Mouse (Mus musculus): ENCODE results near the gene Lyz2. TPM values are rescaled to one million over a fixed set of nuclear protein-coding genes. Genes with fewer than 3 reads are reported as not detected.
"Not testable (repeated sequence)": the region's sequence is repeated elsewhere in the genome, so short reads cannot be mapped to it uniquely, and the experiment has no call there.

Gene Lyz2
- total and polyA plus RNA-seq, 2 experiments from 2014 or later, result 10.2 to 25.6 TPM

DNA sequence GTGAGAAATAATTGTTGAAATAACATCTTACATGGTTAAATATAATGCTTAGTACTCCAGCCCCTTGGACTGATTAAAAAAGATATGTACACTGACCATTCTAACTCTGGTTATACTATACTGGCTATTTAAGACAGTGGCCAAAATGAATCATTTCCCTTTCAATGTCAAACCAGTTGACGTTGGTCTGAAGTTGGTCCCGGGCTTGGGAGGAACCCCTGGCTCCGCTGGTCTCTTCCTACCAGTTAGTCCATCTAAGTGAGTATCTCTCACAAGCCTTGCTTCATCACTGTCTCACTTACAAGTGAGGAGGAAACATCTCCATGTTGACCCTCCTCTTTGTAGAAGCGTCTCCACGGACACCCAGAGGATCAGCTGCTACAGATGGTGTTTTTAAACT, 22.2 kb upstream of the Lyz2 start:
- H3K4me3 ChIP-seq (ENCODE audit: low read depth, low read length), result no peak overlapping the region
- no peaks in the 10 kb centered on the region for H3K36me3 ChIP-seq (ENCODE audit: insufficient read depth)
- no peak for DNase-seq
- H3K4me1 ChIP-seq (ENCODE audit: insufficient read depth), result no peaks in the 10 kb centered on the region
- H3K4me2 ChIP-seq (ENCODE audit: low read depth), result no peak overlapping the region
- TF ChIP-seq CTCF (IDR thresholded peaks at IDR 0.05; ENCODE audit: low read depth), result no peak
- WGBS, result 90% methylated on average over 5 of the region's 5 CpGs
- no peak for ATAC-seq
- no peak overlapping the region for H3K27ac ChIP-seq (ENCODE audit: low read depth, low read length)
- no peaks in the 10 kb centered on the region for H3K9me3 ChIP-seq (ENCODE audit: low read length)
- H3K27me3 ChIP-seq (ENCODE audit: insufficient read depth, low read length), result no peaks in the 10 kb centered on the region
- H3K9ac ChIP-seq, result no peak overlapping the region

DNA sequence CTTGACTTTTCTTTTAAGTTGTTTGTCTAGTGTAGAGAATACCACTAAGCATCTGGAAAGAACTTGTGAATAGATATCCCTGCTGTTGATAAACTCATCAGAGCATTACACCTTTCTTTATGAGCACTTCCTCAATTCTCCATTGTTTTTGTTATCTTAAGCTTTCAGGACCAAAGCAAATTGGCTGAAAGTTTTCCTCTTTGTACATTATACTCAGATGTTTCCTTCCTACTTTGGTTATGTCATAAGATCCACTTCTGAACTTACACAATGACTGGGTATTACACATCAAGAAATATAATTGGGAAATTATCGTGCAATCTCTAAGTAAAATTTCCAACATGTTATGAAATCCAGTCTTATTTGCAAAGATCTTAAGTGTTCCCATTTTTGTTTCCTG, 19.6 kb upstream of the Lyz2 start:
- Histone ChIP-seq H3K27me3 (ENCODE audit: insufficient read depth, low read length) (no peaks in the 10 kb centered on the region), H3K4me1 (ENCODE audit: insufficient read depth) (no peaks in the 10 kb centered on the region), H3K36me3 (ENCODE audit: insufficient read depth) (no peaks in the 10 kb centered on the region), H3K4me3 (ENCODE audit: low read depth, low read length) (no peak overlapping the region), H3K9ac (no peak overlapping the region), H3K9me3 (ENCODE audit: low read length) (no peaks in the 10 kb centered on the region), H3K27ac (ENCODE audit: low read depth, low read length) (no peak overlapping the region), H3K4me2 (ENCODE audit: low read depth) (no peak overlapping the region)
- no peak for TF ChIP-seq CTCF (IDR thresholded peaks at IDR 0.05; ENCODE audit: low read depth)
- ATAC-seq, result no peak
- WGBS, result 96% methylated on average over 1 of the region's 1 CpGs
- no peak for DNase-seq

DNA sequence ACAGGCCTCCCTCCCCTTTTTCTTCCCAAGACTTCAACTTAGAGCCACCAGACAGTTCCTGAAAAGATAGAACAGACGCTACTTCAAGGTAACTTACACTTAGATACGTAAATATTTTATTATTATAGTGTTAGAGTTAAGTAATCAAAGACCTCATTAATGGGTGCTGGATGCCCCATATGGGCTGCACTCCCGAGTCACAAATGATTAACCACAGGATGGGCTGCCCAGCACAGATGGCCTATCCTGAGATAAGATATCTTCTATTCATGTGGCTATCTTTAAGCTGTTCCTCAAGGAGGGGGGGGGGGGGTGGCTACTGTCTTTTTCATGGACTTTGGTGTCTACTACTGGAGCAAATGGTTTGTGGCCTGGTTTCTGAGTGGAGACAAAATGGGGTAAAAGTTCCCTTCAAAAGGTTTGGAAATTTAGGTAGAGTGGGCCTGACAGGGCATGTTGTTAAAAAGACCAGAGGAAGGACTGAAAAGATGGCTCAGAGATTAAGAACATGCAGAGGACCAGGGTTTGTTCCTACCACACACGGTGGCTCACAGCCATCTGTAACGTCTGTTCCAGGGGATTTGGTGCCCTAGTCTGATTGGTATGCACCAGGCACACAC, 17.9 kb upstream of the Lyz2 start:
- H3K9ac ChIP-seq, result no peak overlapping the region
- H3K4me3 ChIP-seq (ENCODE audit: low read depth, low read length), result no peak overlapping the region
- 83% methylated on average over 5 of the region's 5 CpGs for WGBS
- no peaks in the 10 kb centered on the region for H3K9me3 ChIP-seq (ENCODE audit: low read length)
- TF ChIP-seq CTCF (IDR thresholded peaks at IDR 0.05; ENCODE audit: low read depth), result no peak
- ATAC-seq (no peak), DNase-seq (no peak)
- no peaks in the 10 kb centered on the region for H3K36me3 ChIP-seq (ENCODE audit: insufficient read depth)
- no peaks in the 10 kb centered on the region for H3K27me3 ChIP-seq (ENCODE audit: insufficient read depth, low read length)
- H3K4me2 ChIP-seq (ENCODE audit: low read depth), result no peak overlapping the region
- H3K27ac ChIP-seq (ENCODE audit: low read depth, low read length), result no peak overlapping the region
- no peaks in the 10 kb centered on the region for H3K4me1 ChIP-seq (ENCODE audit: insufficient read depth)

DNA sequence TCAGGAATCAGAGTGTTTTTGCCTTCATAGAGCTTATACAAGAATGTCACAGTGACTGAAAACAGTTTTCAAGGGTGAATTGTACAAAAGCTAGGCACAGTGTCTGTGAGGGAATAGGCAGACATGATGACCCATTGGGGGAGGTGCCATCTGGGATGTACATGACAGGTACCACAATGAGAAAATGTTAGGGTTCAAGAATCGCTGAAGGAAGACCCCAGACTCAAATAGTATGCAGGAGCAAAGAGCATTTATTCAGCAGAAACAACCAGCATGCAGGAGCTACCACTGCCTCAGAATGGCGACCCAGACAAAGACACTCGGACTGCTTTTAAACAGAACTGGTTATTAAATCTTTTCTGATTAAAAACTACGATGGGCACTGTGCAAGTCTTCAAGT, 17.0 kb upstream of the Lyz2 start:
- Histone ChIP-seq H3K4me1 (ENCODE audit: insufficient read depth) (no peaks in the 10 kb centered on the region), H3K9me3 (ENCODE audit: low read length) (no peaks in the 10 kb centered on the region), H3K36me3 (ENCODE audit: insufficient read depth) (no peaks in the 10 kb centered on the region), H3K4me3 (ENCODE audit: low read depth, low read length) (no peak overlapping the region), H3K27ac (ENCODE audit: low read depth, low read length) (no peak overlapping the region), H3K4me2 (ENCODE audit: low read depth) (no peak overlapping the region), H3K9ac (no peak overlapping the region), H3K27me3 (ENCODE audit: insufficient read depth, low read length) (no peaks in the 10 kb centered on the region)
- 91% methylated on average over 4 of the region's 4 CpGs for WGBS
- DNase-seq, result no peak
- no peak for TF ChIP-seq CTCF (IDR thresholded peaks at IDR 0.05; ENCODE audit: low read depth)
- ATAC-seq, result no peak

DNA sequence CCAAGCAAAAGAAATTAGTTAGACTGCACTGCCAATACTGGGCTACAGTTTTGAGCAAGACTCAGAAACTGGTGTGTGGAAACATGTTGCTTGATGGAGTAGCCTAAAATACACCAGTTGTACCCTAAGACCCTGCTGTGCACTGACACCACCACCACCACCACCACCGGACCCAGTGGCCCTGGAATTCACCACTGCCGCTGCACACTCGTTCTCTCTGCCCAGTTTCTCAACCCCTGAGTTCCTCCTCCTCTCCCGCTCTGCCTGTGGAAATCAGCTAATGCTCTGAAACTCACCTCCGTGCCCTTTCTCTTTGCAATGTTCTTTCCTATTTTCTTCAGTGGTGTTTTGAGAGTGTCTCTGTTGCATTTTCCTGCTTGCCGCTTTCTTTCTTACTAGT, 16.2 kb upstream of the Lyz2 start:
- Histone ChIP-seq H3K27ac (ENCODE audit: low read depth, low read length) (no peak overlapping the region), H3K4me3 (ENCODE audit: low read depth, low read length) (no peak overlapping the region), H3K4me1 (ENCODE audit: insufficient read depth) (no peaks in the 10 kb centered on the region), H3K27me3 (ENCODE audit: insufficient read depth, low read length) (no peaks in the 10 kb centered on the region), H3K9me3 (ENCODE audit: low read length) (no peaks in the 10 kb centered on the region), H3K4me2 (ENCODE audit: low read depth) (no peak overlapping the region), H3K9ac (no peak overlapping the region), H3K36me3 (ENCODE audit: insufficient read depth) (no peaks in the 10 kb centered on the region)
- no peak for TF ChIP-seq CTCF (IDR thresholded peaks at IDR 0.05; ENCODE audit: low read depth)
- DNase-seq (no peak), ATAC-seq (no peak)
- 86% methylated on average over 6 of the region's 6 CpGs for WGBS

DNA sequence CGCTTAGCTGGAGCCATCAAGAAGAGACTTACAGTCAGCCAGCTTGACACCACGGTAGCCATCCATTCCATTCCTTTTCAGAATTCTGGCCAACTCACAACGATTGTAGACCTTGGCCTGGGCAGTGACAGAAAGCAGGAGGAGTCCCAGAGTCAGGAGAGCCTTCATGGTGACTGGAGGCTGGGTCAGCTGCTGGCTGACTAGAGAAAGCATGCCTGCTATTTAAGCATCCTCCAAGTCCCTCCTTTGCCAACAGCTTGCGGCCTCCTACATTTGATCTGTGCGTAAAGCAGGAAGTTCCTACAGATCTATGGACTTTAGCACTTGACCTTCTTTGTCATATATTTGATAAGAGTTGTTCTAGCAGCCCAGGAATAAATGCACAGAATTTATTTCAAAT, 10.6 kb upstream of the Lyz2 start, which contains the start of gene Lyz1:
Gene Lyz1, minus strand, starts transcription at position 198 of the 400 bp plus-strand sequence.
- no peaks in the 10 kb centered on the region for H3K9me3 ChIP-seq (ENCODE audit: low read length)
- no peaks in the 10 kb centered on the region for H3K36me3 ChIP-seq (ENCODE audit: insufficient read depth)
- TF ChIP-seq CTCF (IDR thresholded peaks at IDR 0.05; ENCODE audit: low read depth), result no peak
- DNase-seq (no peak), ATAC-seq (no peak)
- WGBS, result 84% methylated on average over 5 of the region's 5 CpGs
- no peak within 1 kb of the TSS for H3K9ac ChIP-seq
- H3K4me2 ChIP-seq (ENCODE audit: low read depth), result no peak within 1 kb of the TSS
- no peak within 1 kb of the TSS for H3K27ac ChIP-seq (ENCODE audit: low read depth, low read length)
- no peaks in the 10 kb centered on the region for H3K27me3 ChIP-seq (ENCODE audit: insufficient read depth, low read length)
- H3K4me1 ChIP-seq (ENCODE audit: insufficient read depth), result no peaks in the 10 kb centered on the region
- H3K4me3 ChIP-seq (ENCODE audit: low read depth, low read length), result no peak within 1 kb of the TSS

DNA sequence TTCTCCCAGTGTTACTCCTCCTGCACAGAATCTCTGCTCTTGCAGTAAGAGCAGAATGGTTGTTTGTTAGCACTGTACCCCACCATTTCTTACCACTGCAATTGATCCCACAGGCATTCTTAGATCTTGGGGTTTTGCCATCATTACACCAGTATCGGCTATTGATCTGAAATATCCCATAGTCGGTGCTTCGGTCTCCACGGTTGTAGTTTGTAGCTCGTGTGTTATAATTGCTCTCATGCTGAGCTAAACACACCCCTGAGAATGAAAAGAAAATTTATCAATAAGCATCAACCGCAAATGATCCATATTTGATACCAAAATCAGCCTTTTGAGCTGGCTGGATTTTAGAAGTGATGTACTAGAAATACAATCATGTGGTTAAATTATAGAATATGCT, 8.8 kb upstream of the Lyz2 start:
- WGBS, result 89% methylated on average over 6 of the region's 6 CpGs
- H3K4me3 ChIP-seq (ENCODE audit: low read depth, low read length); H3K9me3 ChIP-seq (ENCODE audit: low read length); H3K27ac ChIP-seq (ENCODE audit: low read depth, low read length); H3K36me3 ChIP-seq (ENCODE audit: insufficient read depth); H3K4me1 ChIP-seq (ENCODE audit: insufficient read depth); DNase-seq; H3K27me3 ChIP-seq (ENCODE audit: insufficient read depth, low read length); H3K9ac ChIP-seq; H3K4me2 ChIP-seq (ENCODE audit: low read depth); ATAC-seq: not testable (repeated sequence)

Measured in forebrain, postnatal 0 days (tissue).